Mouse (Mus musculus) lung, postnatal 0 days (tissue): Measurements from ENCODE around the gene Kdelr2. TPM values are rescaled to one million over a fixed set of nuclear protein-coding genes. Genes with fewer than 3 reads are reported as not detected.
A peak's percentile ranks its signal among the peaks of the same experiment; 100 is the strongest.

Experiments
- ATAC-seq: fragments of 200-750 bp; cut with Nextera tagmentation; 2 replicates; pipeline ENCODE4 v1.8.0; 2017; ENCODE audit warnings: moderate library complexity
- DNase-seq: peaks from one replicate; pipeline ENCODE4 v3.0.0-alpha.2; 2016; ENCODE audit warnings: low spot score
- H3K27ac ChIP-seq: fragments of 300-500 bp; sonication (generic); 2 replicates; pipeline ENCODE4 v1.5.1; 2014; ENCODE audit warnings: antibody characterized with exemption, mild to moderate bottlenecking, low read length, mixed read lengths
- H3K27me3 ChIP-seq: fragments of 300-500 bp; sonication (generic); replicated peaks from 2 replicates; pipeline ENCODE4 v1.6.1; 2014; ENCODE audit warnings: low read length, mixed read lengths; ENCODE audit not compliant: insufficient read depth
- H3K36me3 ChIP-seq: fragments of 300-500 bp; sonication (generic); 2 replicates; pipeline ENCODE4 v1.6.1; 2014; ENCODE audit warnings: low read length, mixed read lengths; ENCODE audit not compliant: insufficient read depth
- H3K4me1 ChIP-seq: fragments of 300-500 bp; sonication (generic); 2 replicates; pipeline ENCODE4 v1.6.1; 2014; ENCODE audit warnings: antibody characterized with exemption, low read depth, low read length, mixed read lengths; ENCODE audit not compliant: insufficient read depth
- H3K4me2 ChIP-seq: fragments of 300-500 bp; sonication (generic); replicated peaks from 2 replicates; pipeline ENCODE4 v1.6.1; 2014; ENCODE audit warnings: low read depth, mild to moderate bottlenecking, low read length, moderate library complexity, mixed read lengths
- H3K4me3 ChIP-seq: fragments of 300-500 bp; sonication (generic); 2 replicates; pipeline ENCODE4 v1.5.1; 2014; ENCODE audit warnings: low read depth, low read length
- H3K9ac ChIP-seq: fragments of 300-500 bp; sonication (generic); replicated peaks from 2 replicates; pipeline ENCODE4 v1.6.1; 2014; ENCODE audit warnings: low read depth, mild to moderate bottlenecking
- H3K9me3 ChIP-seq: fragments of 300-500 bp; sonication (generic); 2 replicates; pipeline ENCODE4 v1.6.1; 2016; ENCODE audit warnings: low read length, mixed read lengths
- CTCF ChIP-seq: IDR thresholded peaks from 2 replicates; pipeline ENCODE4 v1.5.1; 2016; ENCODE audit warnings: antibody characterized with exemption, mild to moderate bottlenecking
- EP300 ChIP-seq: IDR thresholded peaks from 2 replicates; pipeline ENCODE4 v1.6.1; 2016; ENCODE audit warnings: antibody characterized with exemption, mild to moderate bottlenecking, control low read depth
- WGBS: fragments of 180-500 bp; shearing (Covaris S2); extraction: QIAGEN DNeasy Blood & Tissue Kit; methylation state at CpG from one replicate; pipeline ENCODE4 v1.1.7; 2014; 5-methylcytosine and 5-hydroxymethylcytosine counted together
- polyA plus RNA-seq: library from polyadenylated mRNA; unstranded; fragments of >200 nt; fragmentation: Nextera tagmentation; extraction: Ambion mirVana; gene quantifications from 2 replicates; pipeline ENCODE4 v1.2.1, GENCODE M21; 2015

The Kdelr2 gene
- 233 and 242 TPM in 2 replicates for polyA plus RNA-seq

- no peak for TF ChIP-seq CTCF
- TF ChIP-seq EP300, result no peak
- no peaks in the 10 kb centered on the region for H3K9me3 ChIP-seq
These were observed at the start of gene Kdelr2 for GRCm38 (mm10) chr5:143403221-143404147. Gene Kdelr2 (plus strand): TSS chr5:143403838.

GRCm38 (mm10) chr5:143356017-143356416, 47.6 kb upstream of the Kdelr2 start:
- Histone ChIP-seq H3K9me3 (no peaks in the 10 kb centered on the region), H3K27me3 (no peaks in the 10 kb centered on the region; the same call in 1 of the 2 replicates), H3K4me2 (no peak overlapping the region), H3K36me3 (no peaks in the 10 kb centered on the region), H3K27ac (no peak overlapping the region), H3K9ac (no peak overlapping the region), H3K4me1 (no peaks in the 10 kb centered on the region), H3K4me3 (no peak overlapping the region)
- TF ChIP-seq CTCF (no peak), EP300 (no peak)
- 30% methylated on average over 5 of the region's 5 CpGs for WGBS
- ATAC-seq (no peak), DNase-seq (no peak)

More at GRCm38 (mm10) chr5:143403221-143404147, at the start of gene Kdelr2:
- WGBS, result 1% methylated on average over 57 of the region's 72 CpGs
- Histone ChIP-seq H3K27ac (peak within 1 kb of the TSS; percentile 88), H3K9ac (peak within 1 kb of the TSS; percentile 63), H3K4me2 (peak within 1 kb of the TSS; percentile 74), H3K4me3 (peak within 1 kb of the TSS; percentile 68), H3K36me3 (no peaks in the 10 kb centered on the region), H3K27me3 (no peaks in the 10 kb centered on the region), H3K4me1 (peaks cover 4% of the 10 kb centered on the region; the same call in 1 of the 2 replicates)
- DNase-seq (peak; percentile 96), ATAC-seq (peak; percentile 99)

GRCm38 (mm10) chr5:143356686-143357388, 46.8 kb upstream of the Kdelr2 start, which contains the start of gene Grid2ip:
Gene Grid2ip (plus strand): TSS chr5:143357338.
- 0 out of 2 replicates have a peak within 1 kb of the TSS, but pooled peaks have one; percentile 14 for H3K4me2 ChIP-seq

GRCm38 (mm10) chr5:143357564-143357963, 46.1 kb upstream of the Kdelr2 start:
- Histone ChIP-seq H3K36me3 (no peaks in the 10 kb centered on the region), H3K27me3 (no peaks in the 10 kb centered on the region; the same call in 1 of the 2 replicates), H3K27ac (no peak overlapping the region), H3K9me3 (no peaks in the 10 kb centered on the region), H3K4me2 (0 out of 2 replicates have a peak overlapping the region, but pooled peaks have one; percentile 14), H3K4me1 (no peaks in the 10 kb centered on the region), H3K4me3 (no peak overlapping the region), H3K9ac (no peak overlapping the region)
- DNase-seq (no peak), ATAC-seq (no peak)
- WGBS, result 2% methylated on average over 23 of the region's 28 CpGs
- no peak for TF ChIP-seq EP300
- no peak for TF ChIP-seq CTCF

More at GRCm38 (mm10) chr5:143356686-143357388, 46.8 kb upstream of the Kdelr2 start, which contains the start of gene Grid2ip:
- Histone ChIP-seq H3K4me1 (no peaks in the 10 kb centered on the region), H3K27me3 (no peaks in the 10 kb centered on the region; the same call in 1 of the 2 replicates), H3K9me3 (no peaks in the 10 kb centered on the region), H3K27ac (no peak within 1 kb of the TSS), H3K36me3 (no peaks in the 10 kb centered on the region), H3K4me3 (no peak within 1 kb of the TSS), H3K9ac (no peak within 1 kb of the TSS)
- TF ChIP-seq EP300, result no peak
- TF ChIP-seq CTCF, result no peak
- WGBS, result 20% methylated on average over 17 of the region's 17 CpGs
- ATAC-seq, result no peak
- no peak for DNase-seq

GRCm38 (mm10) chr5:143359263-143359662, 44.4 kb upstream of the Kdelr2 start:
- ATAC-seq, result no peak
- no peak overlapping the region for H3K9ac ChIP-seq
- TF ChIP-seq EP300 (no peak), CTCF (no peak)
- no peak for DNase-seq
- 31% methylated on average over 7 of the region's 7 CpGs for WGBS
- H3K27me3 ChIP-seq, result no peaks in the 10 kb centered on the region; the same call in 1 of the 2 replicates
- H3K4me1 ChIP-seq, result peaks cover 6% of the 10 kb centered on the region; the same call in 1 of the 2 replicates
- H3K9me3 ChIP-seq, result no peaks in the 10 kb centered on the region
- no peak overlapping the region for H3K27ac ChIP-seq
- no peak overlapping the region for H3K4me2 ChIP-seq
- H3K36me3 ChIP-seq, result no peaks in the 10 kb centered on the region
- H3K4me3 ChIP-seq, result no peak overlapping the region

- DNase-seq (no peak), ATAC-seq (no peak)
- Histone ChIP-seq H3K4me3 (no peak overlapping the region), H3K4me1 (peaks cover 7% of the 10 kb centered on the region; the same call in 1 of the 2 replicates), H3K9ac (no peak overlapping the region), H3K4me2 (no peak overlapping the region), H3K36me3 (no peaks in the 10 kb centered on the region), H3K9me3 (no peaks in the 10 kb centered on the region), H3K27ac (no peak overlapping the region), H3K27me3 (no peaks in the 10 kb centered on the region; the same call in 1 of the 2 replicates)
- TF ChIP-seq CTCF (peak; percentile 60), EP300 (no peak)
- 57% methylated on average over 5 of the region's 5 CpGs for WGBS
These were observed 43.6 kb upstream of the Kdelr2 start for GRCm38 (mm10) chr5:143360000-143360399.
